Mouse (Mus musculus) yolk sac, embryonic 10.5 days (tissue): ENCODE data around the gene Nr1h4.
A peak's percentile ranks its signal among the peaks of the same experiment; 100 is the strongest.

Experiments used
- DNase-seq: peaks from one replicate; pipeline ENCODE4 v3.0.0-alpha.2; 2017; ENCODE audit warnings: low spot score

Gene Nr1h4

GRCm38 (mm10) chr10:89434509-89435210 is 98.7 kb downstream of the Nr1h4 start:
- peak; percentile 24 for DNase-seq

DNA sequence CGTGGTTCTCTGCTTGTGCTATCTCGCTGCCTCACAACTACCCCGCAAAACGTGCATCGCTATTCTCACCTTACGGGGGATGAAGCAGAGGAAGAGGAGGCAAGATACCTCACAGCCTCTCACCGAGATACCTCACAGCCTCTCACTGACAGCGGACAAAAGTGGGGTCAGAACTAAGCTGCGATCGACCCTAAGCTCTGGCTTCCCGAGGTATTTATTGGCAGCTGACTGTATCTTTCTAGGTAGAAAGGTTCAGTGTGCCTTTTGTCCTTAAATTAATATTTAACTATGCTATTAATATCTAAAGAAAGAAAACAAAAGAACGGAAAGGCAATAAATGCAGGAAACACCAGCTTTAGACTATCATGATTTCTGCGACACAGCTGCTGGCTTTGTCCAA is 100.6 kb downstream of the Nr1h4 start:
- DNase-seq: no peak

- no peak for DNase-seq
Measured at GRCm38 (mm10) chr10:89430751-89431150, 102.6 kb downstream of the Nr1h4 start.

DNA sequence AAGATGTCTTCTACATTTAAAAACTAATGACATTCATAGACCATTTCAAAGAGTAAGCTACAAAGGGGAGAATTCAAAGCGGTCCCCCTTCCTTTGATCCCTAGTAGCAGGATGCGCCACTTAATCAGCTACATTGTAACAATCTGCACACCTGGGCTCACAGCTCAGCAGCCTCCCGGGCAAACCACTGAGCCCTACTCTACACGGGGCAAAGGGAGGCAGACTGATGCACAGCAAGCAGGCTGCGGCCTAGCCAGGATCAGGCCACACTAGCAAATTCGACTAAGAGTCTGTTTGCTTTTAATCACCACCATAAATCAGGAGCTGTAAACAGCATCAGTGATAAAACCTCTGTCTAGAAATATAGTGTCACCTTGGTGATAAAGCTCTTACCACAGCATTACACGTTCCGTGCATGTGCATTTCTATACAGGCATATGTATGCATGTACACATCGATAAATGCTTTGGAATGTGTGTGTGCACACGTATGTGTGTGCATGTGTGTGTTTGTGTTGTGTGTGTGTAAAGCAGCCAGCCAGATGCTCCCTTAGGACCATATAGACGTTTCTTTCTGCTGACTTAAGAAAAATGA is 108.5 kb downstream of the Nr1h4 start:
- DNase-seq: no peak

- no peak for DNase-seq
Measured at GRCm38 (mm10) chr10:89424217-89424616, 109.2 kb downstream of the Nr1h4 start.

GRCm38 (mm10) chr10:89423164-89423778 is 110.1 kb downstream of the Nr1h4 start:
- DNase-seq: no peak

DNA sequence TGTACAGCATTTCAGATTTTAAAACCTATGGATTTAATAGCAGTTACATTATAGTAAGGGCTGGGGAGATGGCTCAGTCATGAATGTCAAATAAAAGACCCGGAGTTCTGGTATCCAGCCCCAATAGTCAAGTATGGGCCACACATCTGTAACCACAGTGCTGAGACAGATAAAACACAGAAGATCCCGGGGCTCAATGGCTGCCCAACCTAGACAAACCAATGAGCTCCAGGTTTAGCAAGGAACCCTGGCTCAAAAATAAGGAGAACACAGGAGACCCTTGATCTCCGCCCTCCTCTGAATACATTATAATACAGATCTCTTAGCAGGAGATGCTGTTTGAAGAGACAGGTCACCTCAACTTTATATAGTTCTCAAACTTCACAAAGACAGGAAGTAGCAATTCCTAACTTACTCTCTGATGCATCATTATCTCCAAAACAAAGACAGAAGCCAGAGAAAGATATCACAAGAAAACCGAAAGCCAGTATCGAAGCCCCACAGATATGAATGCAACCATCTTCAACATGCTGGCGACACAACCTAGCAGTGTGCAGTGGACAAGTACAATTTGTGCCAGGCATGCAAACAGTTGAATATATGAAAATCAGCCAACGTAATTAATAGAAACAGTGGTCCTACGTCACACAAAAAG is 110.8 kb downstream of the Nr1h4 start:
- DNase-seq: no peak

GRCm38 (mm10) chr10:89417966-89418365 is 115.4 kb downstream of the Nr1h4 start:
- DNase-seq: no peak

DNA sequence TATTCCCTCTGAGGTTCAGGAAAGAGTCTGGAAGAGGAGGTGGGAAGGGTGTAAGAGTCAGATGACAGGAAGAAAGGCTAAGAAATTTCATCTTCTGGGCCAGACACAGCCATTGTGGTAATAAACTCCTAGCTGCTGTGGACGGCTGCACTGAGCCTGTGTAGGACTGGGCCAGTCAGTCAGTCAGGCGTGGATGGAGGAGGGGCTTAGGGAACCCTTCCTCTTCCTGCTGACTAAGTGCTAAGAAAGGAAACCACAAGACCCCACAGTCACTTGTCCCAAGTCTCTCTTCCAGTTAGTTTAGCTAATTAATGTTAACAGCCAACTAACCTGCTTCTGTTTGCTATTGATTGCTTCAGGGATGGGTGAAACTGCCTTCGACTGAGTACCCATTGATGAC is 117.9 kb downstream of the Nr1h4 start:
- DNase-seq: no peak

GRCm38 (mm10) chr10:89407551-89407950 is 125.8 kb downstream of the Nr1h4 start:
- no peak for DNase-seq

GRCm38 (mm10) chr10:89406733-89407484 is 126.5 kb downstream of the Nr1h4 start:
- no peak for DNase-seq

GRCm38 (mm10) chr10:89404936-89405335 is 128.4 kb downstream of the Nr1h4 start:
- no peak for DNase-seq
